Mouse (Mus musculus) forebrain, embryonic 16.5 days (tissue): ENCODE results near the gene Tmem14c. TPM values are rescaled to one million over a fixed set of nuclear protein-coding genes. Genes with fewer than 3 reads are reported as not detected.

Experiments
- ATAC-seq: fragments of 200-750 bp; cut with Nextera tagmentation; 2 replicates; pipeline ENCODE4 v1.8.0; 2017; ENCODE audit warnings: mild to moderate bottlenecking, moderate library complexity
- H3K27ac ChIP-seq: fragments of 300-500 bp; sonication (generic); 2 replicates; pipeline ENCODE4 v1.5.1; 2014; ENCODE audit warnings: low read length, control low read depth
- H3K27me3 ChIP-seq: fragments of 300-500 bp; sonication (generic); replicated peaks from 2 replicates; pipeline ENCODE4 v1.6.1; 2014; ENCODE audit warnings: low read length; ENCODE audit not compliant: control insufficient read depth, insufficient read depth
- H3K36me3 ChIP-seq: fragments of 300-500 bp; sonication (generic); 2 replicates; pipeline ENCODE4 v1.6.1; 2014; ENCODE audit not compliant: control insufficient read depth, insufficient read depth
- H3K4me1 ChIP-seq: fragments of 300-500 bp; sonication (generic); replicated peaks from 2 replicates; pipeline ENCODE4 v1.6.1; 2014; ENCODE audit warnings: low read length; ENCODE audit not compliant: control insufficient read depth, insufficient read depth
- H3K4me2 ChIP-seq: fragments of 300-500 bp; sonication (generic); 2 replicates; pipeline ENCODE4 v1.6.1; 2014; ENCODE audit warnings: mild to moderate bottlenecking, low read length, control low read depth
- H3K4me3 ChIP-seq: fragments of 300-500 bp; sonication (generic); replicated peaks from 2 replicates; pipeline ENCODE4 v1.5.1; 2014; ENCODE audit warnings: mild to moderate bottlenecking, low read length, control low read depth
- H3K9ac ChIP-seq: fragments of 300-500 bp; sonication (generic); replicated peaks from 2 replicates; pipeline ENCODE4 v1.6.1; 2014; ENCODE audit warnings: low read depth, low read length, control low read depth
- H3K9me3 ChIP-seq: fragments of 300-500 bp; sonication (generic); 2 replicates; pipeline ENCODE4 v1.6.1; 2016; ENCODE audit warnings: low read length; ENCODE audit not compliant: control insufficient read depth
- WGBS: fragments of 180-500 bp; shearing (Covaris S2); extraction: QIAGEN DNeasy Blood & Tissue Kit; methylation state at CpG from one replicate; pipeline ENCODE4 v1.1.7; 2014; 5-methylcytosine and 5-hydroxymethylcytosine counted together
- polyA plus RNA-seq: library from polyadenylated mRNA; unstranded; fragments of >200 nt; fragmentation: Nextera tagmentation; extraction: Ambion mirVana; gene quantifications from 2 replicates; pipeline ENCODE4 v1.2.1, GENCODE M21; 2015

Gene Tmem14c
- polyA plus RNA-seq, 1 experiment from 2014 or later, result 113 TPM

- Histone ChIP-seq H3K36me3 (peaks cover 5% of the 10 kb centered on the region; the same call in 1 of the 2 replicates), H3K9ac (no peak overlapping the region)
- ATAC-seq, result no peak
Measured at GRCm38 (mm10) chr13:41020494-41020893, 4.4 kb downstream of the Tmem14c start.

GRCm38 (mm10) chr13:41021607-41022006, 5.5 kb downstream of the Tmem14c start:
- H3K4me1 ChIP-seq, result peaks cover 11% of the 10 kb centered on the region
- H3K27me3 ChIP-seq, result no peaks in the 10 kb centered on the region
- no peak overlapping the region for H3K4me3 ChIP-seq
- H3K9ac ChIP-seq, result no peak overlapping the region
- no peak for ATAC-seq
- peaks cover 5% of the 10 kb centered on the region; the same call in 1 of the 2 replicates for H3K36me3 ChIP-seq
- H3K9me3 ChIP-seq, result no peaks in the 10 kb centered on the region
- 87% methylated on average over 6 of the region's 6 CpGs for WGBS
- no peak overlapping the region for H3K4me2 ChIP-seq
- H3K27ac ChIP-seq, result no peak overlapping the region

More at GRCm38 (mm10) chr13:41020494-41020893, 4.4 kb downstream of the Tmem14c start:
- Histone ChIP-seq H3K4me2 (no peak overlapping the region), H3K27ac (no peak overlapping the region), H3K9me3 (no peaks in the 10 kb centered on the region), H3K27me3 (no peaks in the 10 kb centered on the region), H3K4me1 (peaks cover 16% of the 10 kb centered on the region), H3K4me3 (no peak overlapping the region)
- WGBS, result 77% methylated on average over 7 of the region's 7 CpGs

GRCm38 (mm10) chr13:41022099-41022498, 6.0 kb downstream of the Tmem14c start:
- WGBS, result 70% methylated on average over 13 of the region's 13 CpGs

GRCm38 (mm10) chr13:41030098-41030497, 14.0 kb downstream of the Tmem14c start:
- ATAC-seq, result no peak
- no peak overlapping the region for H3K27ac ChIP-seq
- no peaks in the 10 kb centered on the region for H3K4me1 ChIP-seq
- H3K9ac ChIP-seq, result no peak overlapping the region
- no peaks in the 10 kb centered on the region for H3K9me3 ChIP-seq
- H3K27me3 ChIP-seq, result no peaks in the 10 kb centered on the region
- no peak overlapping the region for H3K4me3 ChIP-seq
- no peak overlapping the region for H3K4me2 ChIP-seq
- 78% methylated on average over 5 of the region's 5 CpGs for WGBS
- no peaks in the 10 kb centered on the region for H3K36me3 ChIP-seq

More at GRCm38 (mm10) chr13:41022099-41022498, 6.0 kb downstream of the Tmem14c start:
- peaks cover 5% of the 10 kb centered on the region; the same call in 1 of the 2 replicates for H3K36me3 ChIP-seq
- H3K4me1 ChIP-seq, result peaks cover 6% of the 10 kb centered on the region
- no peaks in the 10 kb centered on the region for H3K27me3 ChIP-seq
- no peak overlapping the region for H3K27ac ChIP-seq
- H3K9ac ChIP-seq, result no peak overlapping the region
- H3K4me2 ChIP-seq, result no peak overlapping the region
- ATAC-seq, result no peak
- H3K4me3 ChIP-seq, result no peak overlapping the region
- H3K9me3 ChIP-seq, result no peaks in the 10 kb centered on the region

GRCm38 (mm10) chr13:41042511-41042910, 26.4 kb downstream of the Tmem14c start:
- H3K4me2 ChIP-seq, result no peak overlapping the region
- no peak overlapping the region for H3K9ac ChIP-seq
- 94% methylated on average over 4 of the region's 4 CpGs for WGBS
- H3K27ac ChIP-seq, result no peak overlapping the region
- no peak for ATAC-seq
- no peak overlapping the region for H3K4me3 ChIP-seq
- H3K27me3 ChIP-seq, result no peaks in the 10 kb centered on the region
- no peaks in the 10 kb centered on the region for H3K9me3 ChIP-seq
- no peaks in the 10 kb centered on the region for H3K36me3 ChIP-seq
- H3K4me1 ChIP-seq, result no peaks in the 10 kb centered on the region

GRCm38 (mm10) chr13:41045901-41046300, 29.8 kb downstream of the Tmem14c start:
- no peak overlapping the region for H3K27ac ChIP-seq
- no peak for ATAC-seq
- H3K4me3 ChIP-seq, result no peak overlapping the region
- 0 out of 2 replicates have a peak, but pooled peaks cover 2% of the 10 kb centered on the region for H3K27me3 ChIP-seq
- H3K4me2 ChIP-seq, result no peak overlapping the region
- H3K36me3 ChIP-seq, result no peaks in the 10 kb centered on the region
- 91% methylated on average over 8 of the region's 8 CpGs for WGBS
- no peak overlapping the region for H3K9ac ChIP-seq
- no peaks in the 10 kb centered on the region for H3K4me1 ChIP-seq
- H3K9me3 ChIP-seq, result no peaks in the 10 kb centered on the region

- Histone ChIP-seq H3K4me3 (no peak overlapping the region), H3K9me3 (no peaks in the 10 kb centered on the region), H3K36me3 (no peaks in the 10 kb centered on the region), H3K4me1 (no peaks in the 10 kb centered on the region), H3K4me2 (no peak overlapping the region), H3K9ac (no peak overlapping the region), H3K27ac (no peak overlapping the region), H3K27me3 (0 out of 2 replicates have a peak, but pooled peaks cover 2% of the 10 kb centered on the region)
- ATAC-seq, result no peak
- 89% methylated on average over 6 of the region's 6 CpGs for WGBS
Measured at GRCm38 (mm10) chr13:41047280-41047679, 31.2 kb downstream of the Tmem14c start.

- no peak overlapping the region for H3K27ac ChIP-seq
- no peaks in the 10 kb centered on the region for H3K9me3 ChIP-seq
- 8% methylated on average over 5 of the region's 5 CpGs for WGBS
- H3K4me3 ChIP-seq, result no peak overlapping the region
- H3K36me3 ChIP-seq, result no peaks in the 10 kb centered on the region
- no peak for ATAC-seq
- no peak overlapping the region for H3K4me2 ChIP-seq
- H3K27me3 ChIP-seq, result 0 out of 2 replicates have a peak, but pooled peaks cover 2% of the 10 kb centered on the region
- no peak overlapping the region for H3K9ac ChIP-seq
- H3K4me1 ChIP-seq, result no peaks in the 10 kb centered on the region
Measured at GRCm38 (mm10) chr13:41051965-41052364, 35.9 kb downstream of the Tmem14c start.

GRCm38 (mm10) chr13:41067618-41068017, 51.5 kb downstream of the Tmem14c start:
- no peak for ATAC-seq
- Histone ChIP-seq H3K36me3 (no peaks in the 10 kb centered on the region), H3K27me3 (no peaks in the 10 kb centered on the region), H3K27ac (no peak overlapping the region), H3K4me3 (no peak overlapping the region), H3K4me1 (no peaks in the 10 kb centered on the region), H3K9me3 (no peaks in the 10 kb centered on the region), H3K4me2 (no peak overlapping the region), H3K9ac (no peak overlapping the region)
- WGBS, result 95% methylated on average over 4 of the region's 4 CpGs

- Histone ChIP-seq H3K4me2 (no peak overlapping the region), H3K9ac (no peak overlapping the region), H3K9me3 (no peaks in the 10 kb centered on the region), H3K27me3 (no peaks in the 10 kb centered on the region), H3K4me1 (no peaks in the 10 kb centered on the region), H3K27ac (no peak overlapping the region), H3K4me3 (no peak overlapping the region), H3K36me3 (no peaks in the 10 kb centered on the region)
- ATAC-seq, result peak; percentile 70
- 68% methylated on average over 11 of the region's 11 CpGs for WGBS
Measured at GRCm38 (mm10) chr13:41071617-41072016, 55.5 kb downstream of the Tmem14c start.
